Mouse (Mus musculus) adrenal gland, adult 10 weeks (tissue): Measurements from ENCODE around the gene Rps26. TPM values are rescaled to one million over a fixed set of nuclear protein-coding genes. Genes with fewer than 3 reads are reported as not detected.

Experiments used
- polyA plus RNA-seq: library from polyadenylated mRNA; stranded (reverse); fragments of 350-450 nt; fragmentation: Illumina TruSeq; extraction: RNeasy Lipid Tissue Mini Kit (QIAGEN cat#74804); gene quantifications from one replicate; pipeline ENCODE4 v1.2.3, GENCODE M21; 2014; ENCODE audit warnings: low read depth, low replicate concordance

The Rps26 gene
- polyA plus RNA-seq, result 12.2 TPM

DNA sequence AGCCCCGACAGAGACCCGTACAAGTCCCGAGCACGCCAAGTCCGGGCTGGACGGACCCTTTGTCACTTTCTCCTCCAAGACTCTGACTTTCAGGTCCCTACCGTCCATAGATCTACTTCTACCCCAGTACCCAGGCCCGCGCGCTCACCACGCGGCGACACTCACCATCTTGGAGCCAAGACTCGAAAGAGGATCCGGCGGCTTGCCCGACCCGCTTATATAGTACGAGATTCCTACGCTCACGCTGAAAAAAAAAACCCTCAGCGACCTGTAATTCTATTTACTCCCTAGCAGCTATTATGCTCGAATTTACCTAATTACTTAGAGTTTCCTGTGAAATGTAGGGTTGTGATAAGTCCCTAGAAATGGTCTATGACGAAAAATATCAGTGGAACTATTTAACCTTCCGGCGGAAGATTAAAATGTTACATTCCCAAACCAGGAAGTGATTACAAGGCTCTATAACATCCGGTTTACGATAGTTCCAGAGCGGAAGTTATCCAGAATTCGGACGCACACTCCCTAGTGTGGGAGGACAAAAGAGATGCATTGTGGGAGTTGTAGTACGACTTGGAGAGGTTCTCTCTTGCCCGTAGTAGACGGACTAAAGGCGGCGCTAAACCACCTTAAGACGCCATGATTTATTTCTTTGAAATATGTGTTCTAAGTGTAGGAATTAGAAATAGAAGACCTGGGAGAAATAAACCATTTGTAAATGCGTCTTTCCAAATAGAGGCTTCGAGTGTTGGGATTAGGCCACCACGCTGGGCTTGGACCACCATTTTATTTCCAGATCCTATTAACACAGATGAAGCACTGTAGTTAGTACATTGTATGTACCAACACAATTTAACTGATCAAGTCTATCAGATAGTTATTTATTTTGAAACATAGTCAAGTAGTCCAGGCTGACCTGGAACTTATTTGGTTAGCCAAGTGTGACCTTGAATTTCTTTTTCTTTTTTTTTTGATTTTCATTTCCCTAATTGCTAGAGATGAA lies at the start of gene Rps26:
Rps26 (minus strand) TSS at position 437 of the 1,000 bp plus-strand sequence.

DNA sequence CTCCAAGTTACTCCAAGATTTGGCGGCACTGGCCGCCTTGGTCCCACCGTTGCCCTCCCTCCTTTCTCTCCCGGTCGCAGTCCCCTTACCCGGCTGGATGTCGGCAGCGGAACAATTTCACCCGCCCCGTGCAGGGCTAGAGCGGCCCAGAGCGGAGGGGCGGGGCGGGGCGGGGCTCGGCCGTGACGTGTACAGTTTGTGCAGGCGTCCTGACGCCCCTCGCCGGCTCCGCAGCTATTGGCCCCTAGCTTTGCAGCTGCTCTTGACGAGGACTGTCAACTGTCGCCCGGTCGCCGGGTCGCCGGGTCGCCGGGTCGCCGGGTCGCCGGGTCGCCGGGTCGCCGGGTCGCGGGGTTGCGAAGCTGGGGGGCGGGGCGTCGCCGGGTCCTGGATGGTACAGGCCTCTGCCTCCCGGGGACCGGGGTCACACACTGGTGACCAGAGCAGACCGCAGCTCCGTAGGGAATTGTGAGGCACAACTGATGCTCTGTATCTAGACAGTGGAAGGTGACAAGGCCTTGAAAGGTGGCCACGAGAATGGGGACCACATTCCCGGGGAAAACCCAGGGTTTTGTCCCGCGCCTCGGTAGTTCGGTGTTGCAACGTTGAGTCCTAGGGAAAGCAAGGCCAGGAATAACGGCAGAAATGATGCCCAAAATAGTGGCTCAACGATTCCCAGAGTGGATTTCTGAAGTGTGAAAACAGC lies 47.4 kb upstream of the Rps26 start, which contains the start of gene Suox:
Suox (minus strand) TSS at position 311 of the 706 bp plus-strand sequence.

DNA sequence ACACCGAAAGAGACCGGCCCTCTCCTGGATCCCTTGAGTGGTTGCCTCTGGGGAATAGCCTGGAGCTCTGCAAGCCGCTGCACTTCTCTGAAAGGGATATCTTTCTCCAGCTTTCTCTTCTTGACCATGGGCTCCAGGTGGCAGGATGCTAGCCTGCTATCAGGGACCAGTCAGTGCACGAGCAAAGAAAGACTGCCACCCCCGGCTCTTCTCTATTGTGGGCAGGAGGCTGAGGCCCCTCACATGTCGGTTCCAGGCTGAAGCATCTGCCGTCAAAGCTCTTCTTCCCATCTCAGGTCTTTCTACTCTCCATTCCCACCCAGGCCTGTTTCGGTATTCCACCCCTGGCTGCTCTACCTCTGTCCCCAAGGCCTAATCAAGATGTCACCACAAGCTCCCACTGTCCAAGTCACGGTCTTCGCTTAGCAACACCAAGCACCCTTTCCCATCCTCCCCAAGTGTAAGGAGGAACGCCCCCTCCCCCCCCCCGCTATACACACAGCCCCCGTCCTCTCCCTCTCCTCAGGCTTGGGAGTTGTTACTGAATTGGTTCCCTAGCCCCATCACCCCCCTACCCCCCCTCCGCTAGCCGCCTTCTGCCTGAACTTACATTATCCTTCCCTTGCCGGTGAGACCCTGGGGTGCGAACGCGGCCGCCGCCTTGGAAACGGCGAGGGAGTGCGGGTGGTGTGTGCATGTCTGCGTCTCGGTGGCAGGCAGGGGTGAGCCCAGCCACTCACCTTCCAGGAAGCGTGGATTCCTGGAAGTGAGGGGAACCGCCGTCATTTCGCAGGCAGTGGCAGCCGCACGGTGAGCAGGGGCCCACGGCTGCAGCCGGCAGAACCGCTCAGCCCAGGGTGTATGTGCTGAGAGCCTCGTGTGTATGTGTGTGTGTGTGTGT lies 18.8 kb upstream of the Rps26 start, which contains the start of gene Ikzf4:
Ikzf4 (minus strand) TSS at position 881 of the 901 bp plus-strand sequence.

DNA sequence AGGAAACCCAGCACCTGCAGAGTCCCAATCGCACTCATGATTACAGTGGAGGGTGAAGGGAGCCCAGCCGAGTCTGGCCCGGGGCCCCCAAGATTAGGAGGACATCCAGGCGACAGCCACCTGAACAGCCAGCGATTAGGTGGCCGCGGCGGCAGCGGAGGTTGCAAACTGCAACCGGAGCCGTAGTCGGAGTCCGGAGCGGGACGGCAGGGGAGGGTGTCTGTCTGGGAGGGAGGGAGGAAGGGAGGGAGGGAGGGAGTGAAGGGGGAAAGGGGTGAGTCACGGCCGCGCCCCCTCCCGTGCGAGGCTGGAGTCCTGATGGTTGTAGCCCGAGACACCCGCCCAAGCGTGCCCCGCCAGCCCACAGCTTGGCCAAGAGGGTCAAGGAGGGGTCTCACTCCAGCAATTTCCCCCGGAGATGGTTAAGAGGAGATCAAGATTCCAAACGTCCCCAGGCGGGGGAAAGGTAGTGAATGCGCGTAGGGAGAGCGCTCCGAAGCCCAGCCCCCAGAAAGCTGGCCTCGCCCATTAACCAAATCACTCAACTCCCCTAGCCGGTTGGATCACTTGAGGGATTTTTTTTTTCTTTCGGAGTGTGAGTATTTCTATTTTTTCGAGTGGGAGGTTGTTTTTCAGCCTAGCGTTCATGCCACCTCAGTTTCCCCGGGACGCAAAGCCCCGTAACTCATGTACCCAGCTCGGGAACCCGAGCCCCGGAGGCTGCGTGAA lies 36.9 kb downstream of the Rps26 start, which contains the start of gene Erbb3:
Erbb3 (minus strand) TSS at position 189 of the 729 bp plus-strand sequence.

Other genes starting within 250 kb of the Rps26 start
- 14.8 TPM for gene Ankrd52, start 249.6 kb downstream of the Rps26 start, polyA plus RNA-seq
- gene Slc39a5, start 225.5 kb downstream of the Rps26 start, polyA plus RNA-seq, result not detected
- 32.8 TPM for gene Nabp2, start 215.3 kb downstream of the Rps26 start, polyA plus RNA-seq
- 13.8 TPM for gene Rnf41, start 215.1 kb downstream of the Rps26 start, polyA plus RNA-seq
- 50.5 TPM for gene Smarcc2, start 167.5 kb downstream of the Rps26 start, polyA plus RNA-seq
- gene Myl6, start 132.6 kb downstream of the Rps26 start, polyA plus RNA-seq, result 64.3 TPM
- gene Myl6b, start 128.1 kb downstream of the Rps26 start, polyA plus RNA-seq, result not detected
- 5.1 TPM for gene Esyt1, start 100.9 kb downstream of the Rps26 start, polyA plus RNA-seq
- 0.82 TPM for gene Zc3h10, start 79.0 kb downstream of the Rps26 start, polyA plus RNA-seq
- gene Rpl41, start 77.4 kb downstream of the Rps26 start, polyA plus RNA-seq, result 12.5 TPM
- 91.8 TPM for gene Pa2g4, start 60.8 kb downstream of the Rps26 start, polyA plus RNA-seq
- 2.4 TPM for gene Erbb3, start 37.1 kb downstream of the Rps26 start, polyA plus RNA-seq
- gene Ikzf4, start 19.2 kb upstream of the Rps26 start, polyA plus RNA-seq, result 1.5 TPM
- 13.9 TPM for gene Suox, start 47.3 kb upstream of the Rps26 start, polyA plus RNA-seq
- 151 TPM for gene Rab5b, start 69.5 kb upstream of the Rps26 start, polyA plus RNA-seq
- gene Pmel, start 77.4 kb upstream of the Rps26 start, polyA plus RNA-seq, result not detected
- 12.2 TPM for gene Cdk2, start 78.3 kb upstream of the Rps26 start, polyA plus RNA-seq
- 9.4 TPM for gene Dgka, start 118.1 kb upstream of the Rps26 start, polyA plus RNA-seq
- gene Pym1, start 121.1 kb upstream of the Rps26 start, polyA plus RNA-seq, result 0.93 TPM
- gene Mmp19, start 164.2 kb upstream of the Rps26 start, polyA plus RNA-seq, result 56.4 TPM
- 46.9 TPM for gene Dnajc14, start 177.3 kb upstream of the Rps26 start, polyA plus RNA-seq
- 4.3 TPM for gene Tmem198b, start 177.6 kb upstream of the Rps26 start, polyA plus RNA-seq
- 390 TPM for gene Sarnp, start 190.6 kb upstream of the Rps26 start, polyA plus RNA-seq
- gene Ormdl2, start 194.9 kb upstream of the Rps26 start, polyA plus RNA-seq, result 145 TPM